Mouse (Mus musculus): ENCODE measurements at regions not wholly inside any gene's neighbourhood (a gene's known extent, or its start where the extent isn't known, plus 50 kb on each side); places are given as distances from the start of the nearest gene placed in this dataset.

DNA sequence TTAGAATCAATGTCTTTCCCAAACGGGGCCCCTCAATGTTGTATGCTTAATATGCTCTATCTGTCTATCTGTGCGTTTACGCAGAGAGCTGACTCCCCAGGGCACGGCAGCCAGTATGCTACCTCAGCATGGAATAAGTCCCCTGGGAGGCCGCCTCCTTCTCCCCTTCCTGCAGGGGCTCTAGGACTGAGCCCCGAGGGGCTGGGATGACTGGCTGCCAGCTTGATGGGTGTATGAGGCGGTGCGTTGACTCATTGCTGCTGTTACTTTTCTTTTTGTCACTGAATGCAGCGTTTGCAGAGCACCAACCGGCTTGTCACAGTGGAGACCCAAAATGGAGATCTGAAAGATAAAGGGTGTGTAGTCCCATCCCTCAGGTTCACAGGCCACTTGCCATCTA lies 209.5 kb upstream of the Gm4791 start:
- H3K4me1 ChIP-seq (ENCODE audit: control insufficient read depth, insufficient read depth, low read length), result no peaks in the 10 kb centered on the region
- H3K36me3 ChIP-seq (ENCODE audit: control insufficient read depth, insufficient read depth, low read length), result no peaks in the 10 kb centered on the region
- no peak overlapping the region for H3K4me3 ChIP-seq (ENCODE audit: control insufficient read depth, low read depth, low read length)
- no peak overlapping the region for H3K27ac ChIP-seq (ENCODE audit: control insufficient read depth, insufficient read depth, low read depth, low read length)
- no peak for TF ChIP-seq POLR2A (IDR thresholded peaks at IDR 0.05; ENCODE audit: control insufficient read depth, low read depth, low read length)
- no peak for TF ChIP-seq CTCF (IDR thresholded peaks at IDR 0.05; ENCODE audit: control insufficient read depth, insufficient read depth, insufficient replicate concordance, low read depth, low read length)
- H3K27me3 ChIP-seq (ENCODE audit: control insufficient read depth, insufficient read depth, low read length), result no peaks in the 10 kb centered on the region

- TF ChIP-seq POLR2A (IDR thresholded peaks at IDR 0.05; ENCODE audit: control insufficient read depth, low read depth, low read length) (no peak), CTCF (IDR thresholded peaks at IDR 0.05; ENCODE audit: control insufficient read depth, insufficient read depth, insufficient replicate concordance, low read depth, low read length) (no peak)
- Histone ChIP-seq H3K4me1 (ENCODE audit: control insufficient read depth, insufficient read depth, low read length) (no peaks in the 10 kb centered on the region), H3K27ac (ENCODE audit: control insufficient read depth, insufficient read depth, low read depth, low read length) (no peak overlapping the region), H3K27me3 (ENCODE audit: control insufficient read depth, insufficient read depth, low read length) (no peaks in the 10 kb centered on the region), H3K4me3 (ENCODE audit: control insufficient read depth, low read depth, low read length) (no peak overlapping the region), H3K36me3 (ENCODE audit: control insufficient read depth, insufficient read depth, low read length) (no peaks in the 10 kb centered on the region)
Measured at GRCm38 (mm10) chr9:46788456-46788855, 210.1 kb upstream of the Gm4791 start.

- no peak for TF ChIP-seq CTCF (IDR thresholded peaks at IDR 0.05; ENCODE audit: control insufficient read depth, insufficient read depth, insufficient replicate concordance, low read depth, low read length)
- no peak for TF ChIP-seq POLR2A (IDR thresholded peaks at IDR 0.05; ENCODE audit: control insufficient read depth, low read depth, low read length)
- H3K4me1 ChIP-seq (ENCODE audit: control insufficient read depth, insufficient read depth, low read length), result no peaks in the 10 kb centered on the region
- H3K36me3 ChIP-seq (ENCODE audit: control insufficient read depth, insufficient read depth, low read length), result no peaks in the 10 kb centered on the region
- H3K27me3 ChIP-seq (ENCODE audit: control insufficient read depth, insufficient read depth, low read length), result no peaks in the 10 kb centered on the region
- H3K4me3 ChIP-seq (ENCODE audit: control insufficient read depth, low read depth, low read length), result no peak overlapping the region
- no peak overlapping the region for H3K27ac ChIP-seq (ENCODE audit: control insufficient read depth, insufficient read depth, low read depth, low read length)
Measured at GRCm38 (mm10) chr9:46784355-46784975, 214.1 kb upstream of the Gm4791 start.

GRCm38 (mm10) chr9:46783597-46784354 lies 214.8 kb upstream of the Gm4791 start:
- no peaks in the 10 kb centered on the region for H3K4me1 ChIP-seq (ENCODE audit: control insufficient read depth, insufficient read depth, low read length)
- H3K4me3 ChIP-seq (ENCODE audit: control insufficient read depth, low read depth, low read length), result no peak overlapping the region
- H3K27me3 ChIP-seq (ENCODE audit: control insufficient read depth, insufficient read depth, low read length), result no peaks in the 10 kb centered on the region
- no peak overlapping the region for H3K27ac ChIP-seq (ENCODE audit: control insufficient read depth, insufficient read depth, low read depth, low read length)
- no peaks in the 10 kb centered on the region for H3K36me3 ChIP-seq (ENCODE audit: control insufficient read depth, insufficient read depth, low read length)
- TF ChIP-seq POLR2A (IDR thresholded peaks at IDR 0.05; ENCODE audit: control insufficient read depth, low read depth, low read length) (no peak), CTCF (IDR thresholded peaks at IDR 0.05; ENCODE audit: control insufficient read depth, insufficient read depth, insufficient replicate concordance, low read depth, low read length) (no peak)

GRCm38 (mm10) chr9:46781681-46782080 lies 216.9 kb upstream of the Gm4791 start:
- TF ChIP-seq CTCF (IDR thresholded peaks at IDR 0.05; ENCODE audit: control insufficient read depth, insufficient read depth, insufficient replicate concordance, low read depth, low read length) (no peak), POLR2A (IDR thresholded peaks at IDR 0.05; ENCODE audit: control insufficient read depth, low read depth, low read length) (no peak)
- H3K36me3 ChIP-seq (ENCODE audit: control insufficient read depth, insufficient read depth, low read length), result no peaks in the 10 kb centered on the region

DNA sequence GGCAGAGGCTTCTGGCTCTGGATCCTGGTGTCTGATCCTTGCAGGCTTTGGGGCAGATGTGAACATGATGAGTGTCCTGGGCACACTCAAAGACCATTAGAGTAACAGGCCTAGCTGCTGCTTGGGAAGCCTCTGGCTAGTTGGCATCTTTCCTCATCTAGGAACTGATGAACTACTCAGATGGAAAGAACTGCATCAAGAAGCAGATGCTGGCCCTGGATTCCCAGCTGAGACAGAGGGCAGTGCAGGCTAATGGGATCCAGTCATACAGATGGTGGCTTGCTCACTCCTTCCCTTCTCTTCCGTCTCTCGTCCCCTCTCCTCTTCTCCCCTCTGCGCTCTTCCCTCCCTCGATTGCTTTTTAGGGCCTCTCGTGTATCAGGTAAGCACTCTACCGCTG lies 219.8 kb upstream of the Gm4791 start:
- Histone ChIP-seq H3K36me3 (ENCODE audit: control insufficient read depth, insufficient read depth, low read length) (no peaks in the 10 kb centered on the region), H3K27ac (ENCODE audit: control insufficient read depth, insufficient read depth, low read depth, low read length) (no peak overlapping the region), H3K4me3 (ENCODE audit: control insufficient read depth, low read depth, low read length) (no peak overlapping the region), H3K27me3 (ENCODE audit: control insufficient read depth, insufficient read depth, low read length) (no peaks in the 10 kb centered on the region), H3K4me1 (ENCODE audit: control insufficient read depth, insufficient read depth, low read length) (no peaks in the 10 kb centered on the region)
- TF ChIP-seq CTCF (IDR thresholded peaks at IDR 0.05; ENCODE audit: control insufficient read depth, insufficient read depth, insufficient replicate concordance, low read depth, low read length) (no peak), POLR2A (IDR thresholded peaks at IDR 0.05; ENCODE audit: control insufficient read depth, low read depth, low read length) (no peak)

More at GRCm38 (mm10) chr9:46781681-46782080, 216.9 kb upstream of the Gm4791 start:
- no peaks in the 10 kb centered on the region for H3K27me3 ChIP-seq (ENCODE audit: control insufficient read depth, insufficient read depth, low read length)
- no peaks in the 10 kb centered on the region for H3K4me1 ChIP-seq (ENCODE audit: control insufficient read depth, insufficient read depth, low read length)
- no peak overlapping the region for H3K4me3 ChIP-seq (ENCODE audit: control insufficient read depth, low read depth, low read length)
- H3K27ac ChIP-seq (ENCODE audit: control insufficient read depth, insufficient read depth, low read depth, low read length), result no peak overlapping the region

GRCm38 (mm10) chr9:46774821-46775220 lies 223.7 kb upstream of the Gm4791 start:
- no peaks in the 10 kb centered on the region for H3K4me1 ChIP-seq (ENCODE audit: control insufficient read depth, insufficient read depth, low read length)
- no peaks in the 10 kb centered on the region for H3K36me3 ChIP-seq (ENCODE audit: control insufficient read depth, insufficient read depth, low read length)
- H3K4me3 ChIP-seq (ENCODE audit: control insufficient read depth, low read depth, low read length), result no peak overlapping the region
- no peak overlapping the region for H3K27ac ChIP-seq (ENCODE audit: control insufficient read depth, insufficient read depth, low read depth, low read length)
- no peak for TF ChIP-seq CTCF (IDR thresholded peaks at IDR 0.05; ENCODE audit: control insufficient read depth, insufficient read depth, insufficient replicate concordance, low read depth, low read length)
- no peak for TF ChIP-seq POLR2A (IDR thresholded peaks at IDR 0.05; ENCODE audit: control insufficient read depth, low read depth, low read length)
- no peaks in the 10 kb centered on the region for H3K27me3 ChIP-seq (ENCODE audit: control insufficient read depth, insufficient read depth, low read length)

All from testis, adult 2 months (tissue).